Mouse (Mus musculus) stomach, postnatal 0 days (tissue): ENCODE measurements at regions not wholly inside any gene's neighbourhood (a gene's known extent, or its start where the extent isn't known, plus 50 kb on each side); places are given as distances from the start of the nearest gene placed in this dataset.

Experiments
- CTCF ChIP-seq: IDR thresholded peaks from 2 replicates; pipeline ENCODE4 v1.5.1; 2016; ENCODE audit warnings: antibody characterized with exemption, low read depth, mild to moderate bottlenecking, moderate library complexity
- EP300 ChIP-seq: optimal IDR thresholded peaks from 2 replicates; pipeline ENCODE3; 2016; ENCODE audit warnings: antibody characterized with exemption

DNA sequence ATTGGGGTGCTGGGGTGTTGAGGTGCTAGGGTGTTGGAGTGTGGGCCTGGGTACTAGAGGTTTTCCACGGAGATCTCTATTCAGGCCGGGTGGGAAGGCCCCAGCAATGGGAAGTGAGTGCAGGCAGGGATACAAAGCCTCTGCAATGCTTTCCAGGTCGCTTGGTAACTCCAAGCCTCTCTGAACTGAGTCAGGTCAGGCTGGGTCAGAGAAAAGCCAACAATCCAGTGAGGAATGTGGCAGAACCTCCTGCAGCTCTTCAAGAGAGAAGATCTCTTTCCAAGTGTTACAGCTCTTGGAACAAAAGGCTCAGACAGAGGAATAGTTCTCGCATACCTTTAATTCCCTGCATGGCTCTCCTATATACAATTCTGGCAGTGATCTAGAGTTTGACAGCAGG, 220.3 kb downstream of the Kif2b start:
- TF ChIP-seq CTCF (no peak), EP300 (no peak)
